Mouse (Mus musculus) granulocyte monocyte progenitor cell, adult 5-6 weeks (primary cell): Measurements from ENCODE around the gene Coq8a. TPM values are rescaled to one million over a fixed set of nuclear protein-coding genes. Genes with fewer than 3 reads are reported as not detected.
A peak's percentile ranks its signal among the peaks of the same experiment; 100 is the strongest.

ENCODE experiments used
- ATAC-seq: replicated peaks from 2 replicates; pipeline ENCODE4 v1.8.0; 2016; ENCODE audit warnings: mild to moderate bottlenecking, moderate TSS enrichment, inconsistent platforms; ENCODE audit not compliant: poor library complexity, severe bottlenecking
- total RNA-seq, 2 experiments: library from RNA; stranded (forward) in 1 of 2; stranded (reverse) in 1 of 2; fragments of 200-712, 200-1000 nt in 1 of 2; fragments of >200 nt in 1 of 2; fragmentation: Nextera tagmentation in 1 of 2; gene quantifications; 2 replicates each; pipeline ENCODE4 v1.2.3; 2014 to 2017

Gene Coq8a
- total RNA-seq, 2 experiments from 2014 or later: 3.2 to 11.3 TPM

GRCm38 (mm10) chr1:180132187-180132586 lies 67.2 kb downstream of the Coq8a start:
- ATAC-seq: no peak

DNA sequence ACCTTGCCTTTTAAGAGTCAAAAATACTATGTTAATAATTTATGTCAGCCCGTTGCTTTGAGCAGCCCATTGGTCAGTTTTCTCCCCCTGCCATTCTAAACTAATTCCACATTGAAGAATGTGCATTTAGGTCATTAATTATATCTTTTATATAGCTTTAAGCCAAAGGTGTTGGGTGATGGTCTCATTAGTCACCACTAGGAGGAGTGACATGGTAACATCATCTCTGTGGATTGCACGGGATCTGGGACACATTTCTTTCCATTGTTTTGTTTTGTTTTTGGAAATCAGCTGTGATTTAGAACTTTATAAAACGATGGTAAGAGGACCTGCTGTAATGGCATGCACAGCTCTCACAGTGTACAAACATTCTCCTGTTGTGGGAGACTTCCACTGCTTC lies 68.0 kb downstream of the Coq8a start:
- no peak for ATAC-seq

GRCm38 (mm10) chr1:180128077-180128792 lies 71.2 kb downstream of the Coq8a start:
- no peak for ATAC-seq

- ATAC-seq: no peak
Observed at GRCm38 (mm10) chr1:180118233-180118632, 81.2 kb downstream of the Coq8a start.

GRCm38 (mm10) chr1:180116525-180116924 lies 82.9 kb downstream of the Coq8a start:
- peak; percentile 59 for ATAC-seq

Other genes starting within 250 kb of the Coq8a start
- gene Cdc42bpa, start 239.1 kb downstream of the Coq8a start, total RNA-seq (2014; fragmentation: Nextera tagmentation): 6.7 and 9.3 TPM in 2 replicates
- gene Cdc42bpa, start 239.1 kb downstream of the Coq8a start, total RNA-seq (2017): 3.7 and 5.5 TPM in 2 replicates
- 25.5 and 27.9 TPM in 2 replicates for gene Psen2, start 63.8 kb upstream of the Coq8a start, total RNA-seq (2014; fragmentation: Nextera tagmentation)
- gene Psen2, start 63.8 kb upstream of the Coq8a start, total RNA-seq (2017): 19.6 and 24.5 TPM in 2 replicates
- gene Itpkb, start 130.9 kb upstream of the Coq8a start, total RNA-seq (2014; fragmentation: Nextera tagmentation): 18.7 and 19.6 TPM in 2 replicates
- 9.6 and 13.3 TPM in 2 replicates for gene Itpkb, start 130.9 kb upstream of the Coq8a start, total RNA-seq (2017)